Mouse (Mus musculus) midbrain, embryonic 14.5 days (tissue): ENCODE measurements around the gene Cyp4f18. TPM values are rescaled to one million over a fixed set of nuclear protein-coding genes. Genes with fewer than 3 reads are reported as not detected.
"Not testable (repeated sequence)": the region's sequence is repeated elsewhere in the genome, so short reads cannot be mapped to it uniquely, and the experiment has no call there.

Experiments used
- ATAC-seq: fragments of 200-750 bp; cut with Nextera tagmentation; 2 replicates; pipeline ENCODE4 v1.8.0; 2017; ENCODE audit warnings: moderate number of reproducible peaks, moderate library complexity; ENCODE audit not compliant: low FRiP score, low TSS enrichment
- DNase-seq: peaks from one replicate; pipeline ENCODE4 v3.0.0-alpha.2; 2015
- H3K27ac ChIP-seq: fragments of 300-500 bp; sonication (generic); replicated peaks from 2 replicates; pipeline ENCODE4 v1.5.1; 2014; ENCODE audit warnings: mild to moderate bottlenecking, low read depth, low read length, moderate library complexity
- H3K27me3 ChIP-seq: fragments of 300-500 bp; sonication (generic); 2 replicates; pipeline ENCODE4 v1.6.1; 2014; ENCODE audit warnings: low read length, control low read depth, mixed read lengths; ENCODE audit not compliant: control insufficient read depth, insufficient read depth
- H3K36me3 ChIP-seq: fragments of 300-500 bp; sonication (generic); 2 replicates; pipeline ENCODE4 v1.6.1; 2014; ENCODE audit warnings: low read length, control low read depth; ENCODE audit not compliant: control insufficient read depth, insufficient read depth
- H3K4me1 ChIP-seq: fragments of 300-500 bp; sonication (generic); 2 replicates; pipeline ENCODE4 v1.6.1; 2014; ENCODE audit warnings: mild to moderate bottlenecking, antibody characterized with exemption, low read length, control low read depth; ENCODE audit not compliant: control insufficient read depth, insufficient read depth
- H3K4me2 ChIP-seq: fragments of 300-500 bp; sonication (generic); 2 replicates; pipeline ENCODE4 v1.6.1; 2014; ENCODE audit warnings: mild to moderate bottlenecking, low read length, moderate library complexity
- H3K4me3 ChIP-seq: fragments of 300-500 bp; sonication (generic); replicated peaks from 2 replicates; pipeline ENCODE4 v1.5.1; 2014; ENCODE audit warnings: low read depth, low read length
- H3K9ac ChIP-seq: fragments of 300-500 bp; sonication (generic); replicated peaks from 2 replicates; pipeline ENCODE4 v1.6.1; 2014; ENCODE audit warnings: mild to moderate bottlenecking, low read length, moderate library complexity
- H3K9me3 ChIP-seq: fragments of 300-500 bp; sonication (generic); 2 replicates; pipeline ENCODE4 v1.6.1; 2016; ENCODE audit warnings: low read length, control low read depth, mixed read lengths; ENCODE audit not compliant: control insufficient read depth
- WGBS: fragments of 180-500 bp; shearing (Covaris S2); extraction: QIAGEN DNeasy Blood & Tissue Kit; methylation state at CpG from one replicate; pipeline ENCODE4 v1.1.7; 2014; 5-methylcytosine and 5-hydroxymethylcytosine counted together
- polyA plus RNA-seq: library from polyadenylated mRNA; unstranded; fragments of >200 nt; fragmentation: Nextera tagmentation; extraction: Ambion mirVana; gene quantifications from 2 replicates; pipeline ENCODE4 v1.2.1, GENCODE M21; 2014

Cyp4f18 gene
- polyA plus RNA-seq, 1 experiment from 2014 or later: 0.55 TPM

GRCm38 (mm10) chr8:71968100-71968499 lies 41.3 kb downstream of the Cyp4f18 start:
- WGBS: 94% methylated on average over 6 of the region's 6 CpGs
- no peak for DNase-seq
- H3K36me3 ChIP-seq: peaks cover 38% of the 10 kb centered on the region

GRCm38 (mm10) chr8:71967261-71967660 lies 42.2 kb downstream of the Cyp4f18 start:
- ATAC-seq: no peak
- DNase-seq: no peak
- H3K36me3 ChIP-seq: peaks cover 38% of the 10 kb centered on the region
- 0 out of 2 replicates have a peak, but pooled peaks cover 4% of the 10 kb centered on the region for H3K9me3 ChIP-seq
- H3K4me2 ChIP-seq: no peak overlapping the region
- no peaks in the 10 kb centered on the region for H3K27me3 ChIP-seq
- H3K4me3 ChIP-seq: no peak overlapping the region
- no peak overlapping the region for H3K27ac ChIP-seq
- 98% methylated on average over 5 of the region's 5 CpGs for WGBS
- H3K9ac ChIP-seq: no peak overlapping the region
- no peaks in the 10 kb centered on the region for H3K4me1 ChIP-seq

More at GRCm38 (mm10) chr8:71968100-71968499, 41.3 kb downstream of the Cyp4f18 start:
- H3K4me1 ChIP-seq: no peaks in the 10 kb centered on the region
- H3K4me3 ChIP-seq: no peak overlapping the region
- no peak for ATAC-seq
- H3K27ac ChIP-seq: no peak overlapping the region
- no peak overlapping the region for H3K4me2 ChIP-seq
- H3K9me3 ChIP-seq: 0 out of 2 replicates have a peak, but pooled peaks cover 4% of the 10 kb centered on the region
- H3K9ac ChIP-seq: no peak overlapping the region
- H3K27me3 ChIP-seq: no peaks in the 10 kb centered on the region

- Histone ChIP-seq H3K27me3 (no peaks in the 10 kb centered on the region), H3K4me1 (no peaks in the 10 kb centered on the region), H3K9me3 (0 out of 2 replicates have a peak, but pooled peaks cover 4% of the 10 kb centered on the region), H3K27ac (no peak overlapping the region), H3K4me3 (no peak overlapping the region), H3K36me3 (peaks cover 38% of the 10 kb centered on the region), H3K9ac (no peak overlapping the region), H3K4me2 (no peak overlapping the region)
- DNase-seq (no peak), ATAC-seq (no peak)
These were observed 43.0 kb downstream of the Cyp4f18 start for GRCm38 (mm10) chr8:71966411-71966810.

DNA sequence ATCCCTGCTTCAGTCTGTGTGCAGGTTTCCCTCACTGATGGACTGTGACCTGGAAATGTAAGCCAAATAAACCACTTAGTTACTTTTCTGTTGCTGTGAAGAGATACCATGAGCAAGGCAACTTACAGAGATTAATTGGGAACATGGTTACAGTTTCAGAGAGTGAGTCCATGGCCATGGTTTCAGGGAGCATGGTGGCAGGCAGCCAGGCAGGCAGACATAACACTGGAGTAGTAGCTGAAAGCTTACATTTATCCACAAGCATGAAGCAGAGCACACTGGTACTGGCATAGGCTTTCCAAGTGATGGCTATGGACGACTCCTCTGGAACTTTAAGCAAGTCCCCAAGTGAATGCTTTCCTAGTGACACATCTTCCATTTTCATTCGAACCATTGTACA lies 44.3 kb downstream of the Cyp4f18 start:
- ATAC-seq: no peak
- no peak overlapping the region for H3K4me2 ChIP-seq
- H3K27me3 ChIP-seq: no peaks in the 10 kb centered on the region
- peaks cover 38% of the 10 kb centered on the region for H3K36me3 ChIP-seq
- H3K4me3 ChIP-seq: no peak overlapping the region
- 94% methylated on average over 2 of the region's 2 CpGs for WGBS
- no peak for DNase-seq
- H3K27ac ChIP-seq: no peak overlapping the region
- no peaks in the 10 kb centered on the region for H3K4me1 ChIP-seq
- H3K9ac ChIP-seq: no peak overlapping the region
- 0 out of 2 replicates have a peak, but pooled peaks cover 4% of the 10 kb centered on the region for H3K9me3 ChIP-seq

GRCm38 (mm10) chr8:71964051-71964450 lies 45.4 kb downstream of the Cyp4f18 start:
- Histone ChIP-seq H3K9ac (no peak overlapping the region), H3K27ac (no peak overlapping the region), H3K4me2 (no peak overlapping the region), H3K9me3 (0 out of 2 replicates have a peak, but pooled peaks cover 4% of the 10 kb centered on the region), H3K4me3 (no peak overlapping the region), H3K36me3 (peaks cover 35% of the 10 kb centered on the region), H3K27me3 (no peaks in the 10 kb centered on the region), H3K4me1 (no peaks in the 10 kb centered on the region)
- 95% methylated on average over 3 of the region's 3 CpGs for WGBS
- DNase-seq (no peak), ATAC-seq (no peak)

DNA sequence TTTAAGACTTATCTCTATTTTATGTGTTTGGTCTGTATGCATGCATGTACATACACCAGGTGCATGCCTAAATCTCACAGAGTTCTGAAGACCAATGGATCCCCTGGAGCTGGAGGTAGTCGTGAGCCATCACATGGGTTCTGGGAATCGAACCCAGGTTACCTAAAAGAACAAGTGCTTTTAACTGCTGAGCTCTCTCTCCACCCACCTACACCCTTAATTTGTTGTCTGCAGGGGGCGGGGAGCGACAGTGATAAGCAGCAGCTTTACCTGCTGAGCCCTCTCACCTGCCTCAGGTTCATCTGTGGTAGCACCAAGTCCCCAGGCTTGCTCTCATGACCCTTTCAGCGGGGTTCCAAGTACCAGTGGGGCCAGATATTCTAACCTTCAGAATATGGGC lies 47.6 kb downstream of the Cyp4f18 start:
- WGBS: 97% methylated on average over 5 of the region's 5 CpGs
- no peak for ATAC-seq
- Histone ChIP-seq H3K27me3 (no peaks in the 10 kb centered on the region), H3K27ac (no peak overlapping the region), H3K4me3 (no peak overlapping the region), H3K4me1 (no peaks in the 10 kb centered on the region), H3K9me3 (peaks cover 4% of the 10 kb centered on the region; the same call in 1 of the 2 replicates), H3K4me2 (no peak overlapping the region), H3K36me3 (peaks cover 12% of the 10 kb centered on the region), H3K9ac (no peak overlapping the region)
- no peak for DNase-seq

- no peak overlapping the region for H3K9ac ChIP-seq
- no peak for ATAC-seq
- DNase-seq: no peak
- no peaks in the 10 kb centered on the region for H3K4me1 ChIP-seq
- H3K4me2 ChIP-seq: no peak overlapping the region
- no peak overlapping the region for H3K4me3 ChIP-seq
- H3K9me3 ChIP-seq: peaks cover 9% of the 10 kb centered on the region
- H3K36me3 ChIP-seq: no peaks in the 10 kb centered on the region
- no peaks in the 10 kb centered on the region for H3K27me3 ChIP-seq
- H3K27ac ChIP-seq: no peak overlapping the region
These were observed 48.9 kb downstream of the Cyp4f18 start for GRCm38 (mm10) chr8:71960483-71960882.

DNA sequence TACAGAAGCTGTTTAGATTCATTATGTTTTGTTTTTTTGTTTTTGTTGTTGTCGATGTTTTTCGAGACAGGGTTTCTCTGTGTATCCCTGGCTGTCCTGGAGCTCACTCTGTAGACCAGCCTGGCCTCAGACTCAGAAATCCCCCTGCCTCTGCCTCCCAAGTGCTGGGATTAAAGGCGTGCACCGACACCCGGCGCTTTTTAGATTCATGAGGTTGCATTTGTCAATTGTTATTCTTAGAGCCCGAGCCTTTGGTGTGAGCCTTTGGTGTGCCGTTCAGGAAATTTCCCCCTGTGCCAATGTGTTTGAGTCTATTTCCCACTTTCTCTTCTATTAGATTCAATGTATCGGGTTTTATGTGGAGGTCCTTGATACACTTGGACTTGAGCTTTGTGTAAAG lies 54.8 kb downstream of the Cyp4f18 start:
- H3K9ac ChIP-seq: no peak overlapping the region
- H3K9me3 ChIP-seq: peaks cover 22% of the 10 kb centered on the region
- H3K4me3 ChIP-seq: no peak overlapping the region
- DNase-seq (no peak), ATAC-seq (no peak)
- H3K4me1 ChIP-seq: peaks cover 19% of the 10 kb centered on the region
- no peaks in the 10 kb centered on the region for H3K36me3 ChIP-seq
- no peaks in the 10 kb centered on the region for H3K27me3 ChIP-seq
- no peak overlapping the region for H3K4me2 ChIP-seq
- H3K27ac ChIP-seq: no peak overlapping the region
- WGBS: 97% methylated on average over 9 of the region's 9 CpGs

DNA sequence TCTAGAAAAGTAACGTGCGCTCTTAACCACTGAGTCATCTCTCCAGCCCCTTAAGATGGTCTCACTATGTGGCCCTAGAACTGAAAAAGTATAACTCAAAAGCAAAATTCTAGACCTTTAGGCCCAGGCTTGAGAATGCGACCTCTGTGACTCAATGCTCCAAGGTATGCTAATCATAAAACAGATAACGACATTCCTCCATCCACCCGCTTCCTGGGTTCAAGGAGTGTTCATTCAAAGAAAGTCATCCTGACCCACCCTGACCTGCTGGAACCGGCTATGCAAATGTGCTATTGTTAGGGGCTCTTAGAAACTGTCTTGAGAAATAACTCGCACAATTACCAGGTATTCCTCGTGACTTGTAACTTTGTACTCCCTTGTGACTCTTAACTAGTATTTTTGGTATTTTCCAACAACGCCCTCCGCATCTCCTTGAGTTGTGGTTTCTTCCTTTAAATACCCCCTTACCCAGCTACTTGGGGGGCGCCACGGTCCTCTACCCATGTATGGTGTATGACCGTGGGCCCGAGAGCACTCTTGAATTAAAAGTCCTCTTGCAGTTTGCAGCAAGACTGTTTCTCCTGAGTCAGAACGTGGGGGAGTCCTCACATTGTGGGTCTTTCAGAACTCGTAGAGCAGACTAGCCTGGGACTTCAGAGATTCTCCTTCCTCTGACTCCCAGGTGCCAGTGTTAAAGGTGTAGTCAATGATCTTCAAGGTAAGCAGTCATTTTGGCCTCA lies 56.3 kb downstream of the Cyp4f18 start:
- H3K9ac ChIP-seq, H3K36me3 ChIP-seq, DNase-seq, ATAC-seq, H3K4me3 ChIP-seq, H3K27me3 ChIP-seq, H3K4me2 ChIP-seq, H3K27ac ChIP-seq: not testable (repeated sequence)
- Histone ChIP-seq H3K9me3 (peaks cover 22% of the 10 kb centered on the region), H3K4me1 (peaks cover 19% of the 10 kb centered on the region)
- WGBS: 95% methylated on average over 16 of the region's 16 CpGs
